Mouse (Mus musculus) small intestine, adult 2 months (tissue): ENCODE data around the gene Eif4a1.

Experiments
- CTCF ChIP-seq: fragments of 200-500 bp; IDR thresholded peaks from 2 replicates; pipeline ENCODE4 v1.5.1; 2012; ENCODE audit warnings: low read depth, mild to moderate bottlenecking, control low read depth, inconsistent platforms, low read length, moderate library complexity, mixed read lengths; ENCODE audit not compliant: insufficient replicate concordance, insufficient read length; ENCODE audit errors: extremely low read depth
- POLR2A ChIP-seq: fragments of 200-500 bp; IDR thresholded peaks from 2 replicates; pipeline ENCODE4 v1.6.1; 2012; ENCODE audit warnings: low read depth, mild to moderate bottlenecking, control low read depth, inconsistent platforms, low read length, moderate library complexity

GRCm38 (mm10) chr11:69682209-69682839, 10.1 kb upstream of the Eif4a1 start:
- TF ChIP-seq CTCF (no peak), POLR2A (no peak)
